Mouse (Mus musculus): ENCODE data around the gene N4bp2. TPM values are rescaled to one million over a fixed set of nuclear protein-coding genes. Genes with fewer than 3 reads are reported as not detected.

The N4bp2 gene
- polyA plus RNA-seq, 1 experiment: 0.42 TPM

GRCm38 (mm10) chr5:65739366-65739765 lies 24.0 kb upstream of the N4bp2 start:
- TF ChIP-seq TAL1 (IDR thresholded peaks at IDR 0.05; ENCODE audit: low read length) (no peak), GATA1 (IDR thresholded peaks at IDR 0.05; ENCODE audit: low read length) (no peak)
- H3K9me3 ChIP-seq (ENCODE audit: control insufficient read depth, low read length): no peaks in the 10 kb centered on the region
- no peak overlapping the region for H3K4me3 ChIP-seq (replicated peaks)
- H3K27me3 ChIP-seq (ENCODE audit: control insufficient read depth): no peaks in the 10 kb centered on the region
- no peaks in the 10 kb centered on the region for H3K36me3 ChIP-seq (ENCODE audit: control insufficient read depth)
- H3K4me1 ChIP-seq (ENCODE audit: control insufficient read depth): peaks cover 20% of the 10 kb centered on the region

GRCm38 (mm10) chr5:65746908-65747307 lies 16.4 kb upstream of the N4bp2 start:
- H3K4me1 ChIP-seq (ENCODE audit: control insufficient read depth): peaks cover 10% of the 10 kb centered on the region
- no peak for TF ChIP-seq GATA1 (IDR thresholded peaks at IDR 0.05; ENCODE audit: low read length)
- no peak for TF ChIP-seq TAL1 (IDR thresholded peaks at IDR 0.05; ENCODE audit: low read length)
- H3K9me3 ChIP-seq (ENCODE audit: control insufficient read depth, low read length): no peaks in the 10 kb centered on the region
- H3K27me3 ChIP-seq (ENCODE audit: control insufficient read depth): no peaks in the 10 kb centered on the region
- no peaks in the 10 kb centered on the region for H3K36me3 ChIP-seq (ENCODE audit: control insufficient read depth)
- H3K4me3 ChIP-seq (replicated peaks): no peak overlapping the region

GRCm38 (mm10) chr5:65748386-65748785 lies 14.9 kb upstream of the N4bp2 start:
- Histone ChIP-seq H3K4me1 (ENCODE audit: control insufficient read depth) (peaks cover 14% of the 10 kb centered on the region), H3K36me3 (ENCODE audit: control insufficient read depth) (no peaks in the 10 kb centered on the region), H3K9me3 (ENCODE audit: control insufficient read depth, low read length) (no peaks in the 10 kb centered on the region), H3K27me3 (ENCODE audit: control insufficient read depth) (no peaks in the 10 kb centered on the region), H3K4me3 (replicated peaks) (no peak overlapping the region)
- TF ChIP-seq GATA1 (IDR thresholded peaks at IDR 0.05; ENCODE audit: low read length): no peak
- no peak for TF ChIP-seq TAL1 (IDR thresholded peaks at IDR 0.05; ENCODE audit: low read length)

- Histone ChIP-seq H3K4me3 (replicated peaks) (no peak overlapping the region), H3K27me3 (ENCODE audit: control insufficient read depth) (no peaks in the 10 kb centered on the region), H3K9me3 (ENCODE audit: control insufficient read depth, low read length) (no peaks in the 10 kb centered on the region), H3K4me1 (ENCODE audit: control insufficient read depth) (peaks cover 14% of the 10 kb centered on the region), H3K36me3 (ENCODE audit: control insufficient read depth) (no peaks in the 10 kb centered on the region)
- TF ChIP-seq GATA1 (IDR thresholded peaks at IDR 0.05; ENCODE audit: low read length): no peak
- no peak for TF ChIP-seq TAL1 (IDR thresholded peaks at IDR 0.05; ENCODE audit: low read length)
Observed at GRCm38 (mm10) chr5:65748880-65749279, 14.4 kb upstream of the N4bp2 start.

GRCm38 (mm10) chr5:65752021-65752420 lies 11.3 kb upstream of the N4bp2 start:
- no peaks in the 10 kb centered on the region for H3K9me3 ChIP-seq (ENCODE audit: control insufficient read depth, low read length)
- peaks cover 14% of the 10 kb centered on the region for H3K4me1 ChIP-seq (ENCODE audit: control insufficient read depth)
- H3K36me3 ChIP-seq (ENCODE audit: control insufficient read depth): no peaks in the 10 kb centered on the region
- TF ChIP-seq GATA1 (IDR thresholded peaks at IDR 0.05; ENCODE audit: low read length) (no peak), TAL1 (IDR thresholded peaks at IDR 0.05; ENCODE audit: low read length) (no peak)
- H3K4me3 ChIP-seq (replicated peaks): no peak overlapping the region
- no peaks in the 10 kb centered on the region for H3K27me3 ChIP-seq (ENCODE audit: control insufficient read depth)

GRCm38 (mm10) chr5:65755859-65756258 lies 7.5 kb upstream of the N4bp2 start:
- H3K9me3 ChIP-seq (ENCODE audit: control insufficient read depth, low read length): no peaks in the 10 kb centered on the region
- no peaks in the 10 kb centered on the region for H3K27me3 ChIP-seq (ENCODE audit: control insufficient read depth)
- H3K4me3 ChIP-seq (replicated peaks): no peak overlapping the region
- H3K36me3 ChIP-seq (ENCODE audit: control insufficient read depth): no peaks in the 10 kb centered on the region
- TF ChIP-seq GATA1 (IDR thresholded peaks at IDR 0.05; ENCODE audit: low read length): no peak
- TF ChIP-seq TAL1 (IDR thresholded peaks at IDR 0.05; ENCODE audit: low read length): no peak
- H3K4me1 ChIP-seq (ENCODE audit: control insufficient read depth): peaks cover 14% of the 10 kb centered on the region

- H3K4me3 ChIP-seq (replicated peaks): no peak overlapping the region
- H3K36me3 ChIP-seq (ENCODE audit: control insufficient read depth): no peaks in the 10 kb centered on the region
- no peaks in the 10 kb centered on the region for H3K9me3 ChIP-seq (ENCODE audit: control insufficient read depth, low read length)
- TF ChIP-seq GATA1 (IDR thresholded peaks at IDR 0.05; ENCODE audit: low read length) (no peak), TAL1 (IDR thresholded peaks at IDR 0.05; ENCODE audit: low read length) (no peak)
- H3K4me1 ChIP-seq (ENCODE audit: control insufficient read depth): peaks cover 22% of the 10 kb centered on the region
- no peaks in the 10 kb centered on the region for H3K27me3 ChIP-seq (ENCODE audit: control insufficient read depth)
Observed at GRCm38 (mm10) chr5:65757110-65757509, 6.2 kb upstream of the N4bp2 start.

GRCm38 (mm10) chr5:65760041-65760440 lies 3.3 kb upstream of the N4bp2 start:
- Histone ChIP-seq H3K36me3 (ENCODE audit: control insufficient read depth) (no peaks in the 10 kb centered on the region), H3K4me1 (ENCODE audit: control insufficient read depth) (peaks cover 27% of the 10 kb centered on the region), H3K9me3 (ENCODE audit: control insufficient read depth, low read length) (no peaks in the 10 kb centered on the region), H3K4me3 (replicated peaks) (no peak overlapping the region), H3K27me3 (ENCODE audit: control insufficient read depth) (no peaks in the 10 kb centered on the region)
- TF ChIP-seq TAL1 (IDR thresholded peaks at IDR 0.05; ENCODE audit: low read length) (no peak), GATA1 (IDR thresholded peaks at IDR 0.05; ENCODE audit: low read length) (no peak)

GRCm38 (mm10) chr5:65760599-65760998 lies 2.7 kb upstream of the N4bp2 start:
- Histone ChIP-seq H3K36me3 (ENCODE audit: control insufficient read depth) (no peaks in the 10 kb centered on the region), H3K4me3 (replicated peaks) (no peak overlapping the region), H3K4me1 (ENCODE audit: control insufficient read depth) (peaks cover 32% of the 10 kb centered on the region), H3K27me3 (ENCODE audit: control insufficient read depth) (no peaks in the 10 kb centered on the region), H3K9me3 (ENCODE audit: control insufficient read depth, low read length) (no peaks in the 10 kb centered on the region)
- no peak for TF ChIP-seq TAL1 (IDR thresholded peaks at IDR 0.05; ENCODE audit: low read length)
- no peak for TF ChIP-seq GATA1 (IDR thresholded peaks at IDR 0.05; ENCODE audit: low read length)

- no peak overlapping the region for H3K4me3 ChIP-seq (replicated peaks)
- no peaks in the 10 kb centered on the region for H3K27me3 ChIP-seq (ENCODE audit: control insufficient read depth)
- peaks cover 34% of the 10 kb centered on the region for H3K4me1 ChIP-seq (ENCODE audit: control insufficient read depth)
- TF ChIP-seq TAL1 (IDR thresholded peaks at IDR 0.05; ENCODE audit: low read length): no peak
- TF ChIP-seq GATA1 (IDR thresholded peaks at IDR 0.05; ENCODE audit: low read length): no peak
- H3K36me3 ChIP-seq (ENCODE audit: control insufficient read depth): no peaks in the 10 kb centered on the region; the same call in 1 of the 2 replicates
- no peaks in the 10 kb centered on the region for H3K9me3 ChIP-seq (ENCODE audit: control insufficient read depth, low read length)
Observed at GRCm38 (mm10) chr5:65761020-65761419, 2.3 kb upstream of the N4bp2 start.
